Mouse (Mus musculus) intestine, embryonic 16.5 days (tissue): ENCODE results near the gene Thrap3. TPM values are rescaled to one million over a fixed set of nuclear protein-coding genes. Genes with fewer than 3 reads are reported as not detected.
"Not testable (repeated sequence)": the region's sequence is repeated elsewhere in the genome, so short reads cannot be mapped to it uniquely, and the experiment has no call there.

ENCODE experiments used
- ATAC-seq: fragments of 200-750 bp; cut with Nextera tagmentation; 2 replicates; pipeline ENCODE4 v1.8.0; 2017; ENCODE audit warnings: moderate TSS enrichment, moderate library complexity
- H3K27ac ChIP-seq: fragments of 300-500 bp; sonication (generic); 2 replicates; pipeline ENCODE4 v1.5.1; 2014; ENCODE audit warnings: mild to moderate bottlenecking, low read length
- H3K27me3 ChIP-seq: fragments of 300-500 bp; sonication (generic); replicated peaks from 2 replicates; pipeline ENCODE4 v1.6.1; 2014; ENCODE audit warnings: low read length, control low read depth, mixed read lengths; ENCODE audit not compliant: control insufficient read depth, insufficient read depth
- H3K36me3 ChIP-seq: fragments of 300-500 bp; sonication (generic); 2 replicates; pipeline ENCODE4 v1.6.1; 2014; ENCODE audit warnings: low read length, control low read depth; ENCODE audit not compliant: control insufficient read depth, insufficient read depth
- H3K4me1 ChIP-seq: fragments of 300-500 bp; sonication (generic); 2 replicates; pipeline ENCODE4 v1.6.1; 2014; ENCODE audit warnings: low read length, control low read depth, mixed read lengths; ENCODE audit not compliant: control insufficient read depth, insufficient read depth
- H3K4me2 ChIP-seq: fragments of 300-500 bp; sonication (generic); 2 replicates; pipeline ENCODE4 v1.6.1; 2014; ENCODE audit warnings: low read depth, low read length, control low read depth
- H3K4me3 ChIP-seq: fragments of 300-500 bp; sonication (generic); 2 replicates; pipeline ENCODE4 v1.5.1; 2014; ENCODE audit warnings: mild to moderate bottlenecking, low read length
- H3K9ac ChIP-seq: fragments of 300-500 bp; sonication (generic); 2 replicates; pipeline ENCODE4 v1.6.1; 2014; ENCODE audit warnings: low read depth, low read length
- H3K9me3 ChIP-seq: fragments of 300-500 bp; sonication (generic); 2 replicates; pipeline ENCODE4 v1.6.1; 2016; ENCODE audit warnings: low read length, control low read depth; ENCODE audit not compliant: control insufficient read depth
- WGBS: fragments of 180-500 bp; shearing (Covaris S2); extraction: QIAGEN DNeasy Blood & Tissue Kit; methylation state at CpG from one replicate; pipeline ENCODE4 v1.1.7; 2014; 5-methylcytosine and 5-hydroxymethylcytosine counted together
- polyA plus RNA-seq: library from polyadenylated mRNA; unstranded; fragments of >200 nt; fragmentation: Nextera tagmentation; extraction: Ambion mirVana; gene quantifications from 2 replicates; pipeline ENCODE4 v1.2.1, GENCODE M21; 2015

Gene Thrap3
- polyA plus RNA-seq, 1 experiment from 2014 or later = 141 TPM

DNA sequence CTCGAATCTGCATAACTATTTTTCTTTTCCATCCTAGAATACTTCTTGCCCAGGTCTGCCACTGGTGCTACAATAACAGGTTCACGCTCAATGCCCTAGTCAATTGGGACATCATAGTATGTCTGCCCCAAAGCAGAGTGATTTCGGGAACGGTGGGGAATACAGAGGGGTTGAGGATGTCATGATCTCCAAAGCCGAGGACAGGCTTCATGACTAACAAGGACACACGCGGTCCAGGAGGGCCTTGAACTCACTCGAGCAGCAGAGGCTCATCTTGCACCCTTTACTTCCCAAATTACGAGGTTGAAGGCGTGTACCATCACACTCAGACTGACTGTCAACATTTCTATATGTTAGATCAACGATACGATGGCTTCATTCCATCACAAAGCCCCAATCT lies 24.1 kb upstream of the Thrap3 start:
- 56% methylated on average over 12 of the region's 12 CpGs for WGBS
- no peak overlapping the region for H3K27ac ChIP-seq
- H3K9me3 ChIP-seq = no peaks in the 10 kb centered on the region
- no peak overlapping the region for H3K9ac ChIP-seq
- H3K4me1 ChIP-seq = no peaks in the 10 kb centered on the region
- 0 out of 2 replicates have a peak, but pooled peaks cover 2% of the 10 kb centered on the region for H3K27me3 ChIP-seq
- peak; percentile 18 for ATAC-seq
- H3K4me2 ChIP-seq = no peak overlapping the region
- 0 out of 2 replicates have a peak, but pooled peaks cover 5% of the 10 kb centered on the region for H3K36me3 ChIP-seq
- no peak overlapping the region for H3K4me3 ChIP-seq

DNA sequence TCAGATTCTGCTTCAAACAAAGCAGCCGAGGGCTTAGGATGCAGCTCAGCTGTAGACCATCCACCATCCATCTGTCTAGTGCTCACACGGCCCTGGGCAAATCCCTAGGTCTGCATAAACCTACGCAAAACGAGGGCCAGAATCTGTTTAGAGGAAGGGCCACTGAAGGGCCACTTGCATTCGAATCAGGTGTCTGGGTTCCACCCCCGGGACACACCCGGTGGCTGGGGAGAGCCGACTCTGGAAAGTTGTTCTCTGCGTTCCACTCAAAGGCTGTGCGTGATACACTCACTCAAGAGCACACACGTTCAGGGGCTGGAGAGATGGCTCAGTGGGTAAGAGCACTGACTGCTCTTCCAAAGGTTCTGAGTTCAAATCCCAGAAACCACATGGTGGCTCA lies 20.1 kb upstream of the Thrap3 start:
- H3K4me3 ChIP-seq = no peak overlapping the region
- no peaks in the 10 kb centered on the region for H3K27me3 ChIP-seq
- H3K9ac ChIP-seq = no peak overlapping the region
- H3K27ac ChIP-seq = no peak overlapping the region
- WGBS = 83% methylated on average over 11 of the region's 11 CpGs
- H3K4me2 ChIP-seq = no peak overlapping the region
- H3K9me3 ChIP-seq = no peaks in the 10 kb centered on the region
- no peaks in the 10 kb centered on the region for H3K4me1 ChIP-seq
- no peak for ATAC-seq
- no peaks in the 10 kb centered on the region for H3K36me3 ChIP-seq

DNA sequence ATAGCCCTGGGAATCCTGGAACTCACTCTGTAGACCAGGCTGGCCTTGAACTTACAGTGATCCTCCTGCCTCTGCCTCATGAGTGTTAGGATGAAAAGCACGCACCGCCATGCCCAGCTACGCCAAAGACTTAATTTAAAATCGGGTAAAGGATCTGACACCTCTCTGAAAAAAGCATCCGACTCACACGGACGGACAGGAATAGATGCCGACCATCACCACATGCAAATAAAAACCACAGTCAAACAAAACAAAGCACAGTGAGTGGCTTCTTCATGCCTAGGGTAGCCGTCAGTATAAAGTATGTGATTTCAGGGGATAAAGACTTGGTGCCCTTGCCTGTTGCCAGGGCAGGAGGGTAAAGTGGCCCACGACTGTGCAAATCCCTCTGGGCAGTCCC lies 17.5 kb upstream of the Thrap3 start:
- no peak overlapping the region for H3K9ac ChIP-seq
- no peak overlapping the region for H3K27ac ChIP-seq
- no peak for ATAC-seq
- H3K4me2 ChIP-seq = no peak overlapping the region
- no peaks in the 10 kb centered on the region for H3K36me3 ChIP-seq
- no peak overlapping the region for H3K4me3 ChIP-seq
- 93% methylated on average over 10 of the region's 10 CpGs for WGBS
- H3K4me1 ChIP-seq = no peaks in the 10 kb centered on the region
- H3K9me3 ChIP-seq = no peaks in the 10 kb centered on the region
- no peaks in the 10 kb centered on the region for H3K27me3 ChIP-seq

DNA sequence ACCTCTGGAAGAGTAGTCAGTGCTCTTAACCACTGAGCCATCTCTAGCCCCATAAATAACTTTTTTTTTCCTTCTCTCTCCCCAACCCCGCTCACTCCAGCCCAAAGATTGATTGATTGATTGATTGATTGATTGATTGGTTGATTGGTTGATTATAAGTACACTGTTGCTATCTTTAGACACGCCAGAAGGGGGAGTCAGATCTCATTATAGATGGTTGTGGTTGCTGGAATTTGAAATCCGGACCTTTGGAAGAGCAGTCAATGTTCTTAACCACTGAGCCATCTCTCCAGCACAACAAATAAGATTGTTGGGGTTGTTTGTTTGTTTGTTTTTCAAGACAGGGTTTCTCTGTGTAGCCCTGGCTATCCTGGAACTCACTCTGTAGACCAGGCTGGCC lies 17.0 kb upstream of the Thrap3 start:
- H3K4me1 ChIP-seq, H3K27ac ChIP-seq, H3K4me3 ChIP-seq, H3K4me2 ChIP-seq, H3K36me3 ChIP-seq, H3K9me3 ChIP-seq, H3K9ac ChIP-seq, ATAC-seq, H3K27me3 ChIP-seq: not testable (repeated sequence)
- WGBS = 65% methylated on average over 3 of the region's 3 CpGs

DNA sequence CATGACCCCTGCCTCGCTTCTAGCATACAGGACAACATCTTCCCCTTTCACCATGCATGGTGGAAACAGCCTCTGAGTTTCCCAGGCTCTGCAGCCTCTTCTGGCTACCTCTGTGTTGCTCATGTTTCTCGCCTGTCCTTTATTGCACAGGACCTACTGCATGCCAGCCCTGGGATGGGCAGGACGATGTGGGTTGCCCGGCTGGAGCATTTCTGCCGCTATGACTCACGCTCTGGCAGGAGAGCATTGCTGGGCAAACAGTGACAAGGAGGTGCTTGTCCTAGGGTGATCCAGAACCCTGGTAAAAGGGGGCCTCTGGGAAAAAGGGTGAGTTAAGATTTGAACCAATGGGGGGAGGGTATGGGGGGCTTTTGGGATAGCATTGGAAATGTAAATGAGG lies 15.2 kb upstream of the Thrap3 start:
- Histone ChIP-seq H3K27me3 (no peaks in the 10 kb centered on the region), H3K4me3 (no peak overlapping the region), H3K27ac (no peak overlapping the region), H3K9ac (no peak overlapping the region), H3K4me2 (no peak overlapping the region), H3K36me3 (no peaks in the 10 kb centered on the region), H3K4me1 (no peaks in the 10 kb centered on the region), H3K9me3 (no peaks in the 10 kb centered on the region)
- 77% methylated on average over 6 of the region's 6 CpGs for WGBS
- ATAC-seq = no peak

DNA sequence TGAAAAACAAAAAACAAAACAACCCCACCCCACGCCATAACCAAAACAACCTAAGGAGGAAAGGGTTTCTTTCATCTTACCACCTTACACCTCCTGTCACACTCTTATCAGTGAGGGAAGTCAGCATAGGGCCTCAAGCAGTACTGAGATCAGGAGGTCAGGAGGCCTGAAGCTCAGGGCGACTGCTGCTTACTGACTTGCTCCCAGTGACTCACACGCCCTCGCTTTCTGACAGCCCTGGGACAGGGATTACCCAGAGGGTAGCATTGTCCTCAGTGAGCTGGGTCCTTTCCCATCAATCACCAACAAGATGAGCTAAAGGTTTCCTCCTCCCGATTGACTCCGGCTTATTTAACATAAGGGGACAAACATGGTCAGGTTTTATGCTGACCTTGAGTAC lies 4.5 kb upstream of the Thrap3 start:
- Histone ChIP-seq H3K9ac (no peak overlapping the region), H3K9me3 (no peaks in the 10 kb centered on the region), H3K27ac (no peak overlapping the region), H3K36me3 (no peaks in the 10 kb centered on the region), H3K4me3 (no peak overlapping the region), H3K27me3 (no peaks in the 10 kb centered on the region), H3K4me1 (peaks cover 8% of the 10 kb centered on the region), H3K4me2 (no peak overlapping the region)
- no peak for ATAC-seq
- 58% methylated on average over 6 of the region's 6 CpGs for WGBS

DNA sequence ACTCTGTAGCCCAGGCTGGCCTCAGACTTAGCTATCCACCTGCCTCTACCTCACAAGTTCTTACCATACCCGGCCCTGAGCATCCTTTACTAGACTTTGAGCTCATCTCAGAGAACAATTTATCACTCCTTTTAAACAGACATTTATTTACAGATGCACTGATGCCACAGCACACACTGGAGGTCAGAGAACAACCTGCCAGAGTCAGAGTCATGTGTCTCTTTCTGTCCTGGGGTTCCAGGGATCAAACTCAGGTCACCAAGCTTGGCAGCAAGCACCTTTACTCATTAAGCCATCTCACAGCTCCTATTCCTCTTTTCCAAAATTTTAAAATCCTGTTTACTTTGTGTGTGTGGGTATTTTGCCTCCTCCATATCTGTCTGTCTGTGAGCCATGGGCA lies 2.8 kb upstream of the Thrap3 start:
- Histone ChIP-seq H3K4me1 (peaks cover 14% of the 10 kb centered on the region), H3K9ac (no peak overlapping the region), H3K4me3 (no peak overlapping the region), H3K27me3 (no peaks in the 10 kb centered on the region), H3K36me3 (no peaks in the 10 kb centered on the region), H3K4me2 (no peak overlapping the region), H3K9me3 (no peaks in the 10 kb centered on the region), H3K27ac (no peak overlapping the region)
- ATAC-seq = no peak
- 74% methylated on average over 1 of the region's 1 CpGs for WGBS

DNA sequence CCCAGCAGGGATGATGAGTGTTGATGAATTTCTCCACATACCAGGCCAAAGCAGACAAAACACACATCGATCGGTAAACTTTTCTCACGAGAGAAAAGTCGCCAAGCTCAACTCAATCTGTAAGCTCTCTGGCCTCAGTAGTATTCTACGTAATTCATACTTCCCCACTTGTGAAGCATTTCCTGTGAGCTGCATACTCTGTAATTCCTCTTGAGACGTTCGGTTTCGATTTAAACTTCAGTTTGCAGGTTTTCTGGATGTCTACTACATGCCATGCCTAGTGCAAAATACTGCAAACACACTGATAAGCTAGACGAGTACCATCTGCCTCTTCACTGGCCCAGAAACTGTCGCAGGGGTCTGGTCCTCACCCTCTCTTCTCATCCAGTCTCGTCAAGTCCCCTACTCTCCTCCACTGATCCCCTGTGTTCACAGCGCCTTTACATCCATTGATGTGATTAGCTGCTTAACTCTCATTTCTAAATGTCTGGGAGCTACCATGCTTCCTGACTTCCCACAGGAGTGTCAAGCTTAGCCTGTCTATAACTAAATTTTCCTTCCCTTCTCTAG lies 2.2 kb upstream of the Thrap3 start:
- no peak overlapping the region for H3K4me3 ChIP-seq
- 64% methylated on average over 12 of the region's 12 CpGs for WGBS
- ATAC-seq = no peak
- H3K36me3 ChIP-seq = no peaks in the 10 kb centered on the region
- H3K9ac ChIP-seq = no peak overlapping the region
- no peaks in the 10 kb centered on the region for H3K9me3 ChIP-seq
- H3K27me3 ChIP-seq = no peaks in the 10 kb centered on the region
- no peak overlapping the region for H3K4me2 ChIP-seq
- H3K27ac ChIP-seq = no peak overlapping the region
- H3K4me1 ChIP-seq = peaks cover 20% of the 10 kb centered on the region

DNA sequence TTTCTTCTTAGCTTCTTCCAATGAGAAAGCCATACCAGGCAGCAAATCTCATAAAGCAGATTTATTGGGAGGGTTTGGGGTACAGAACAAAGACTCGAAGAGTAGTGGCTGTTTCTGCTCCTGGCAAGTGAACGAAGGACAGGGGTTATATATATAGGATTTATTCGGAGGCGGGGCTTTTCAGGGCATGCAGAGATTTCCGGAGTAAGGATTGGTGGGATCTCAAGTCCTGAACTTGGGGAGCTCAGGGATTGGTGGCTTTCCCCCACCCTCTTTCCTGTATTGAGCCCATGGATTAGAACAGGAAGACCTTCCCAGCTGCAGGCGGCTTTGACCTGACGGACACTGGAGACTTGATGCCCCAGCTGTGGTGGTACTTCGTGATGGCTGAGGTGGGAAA lies 1.5 kb upstream of the Thrap3 start:
- 84% methylated on average over 8 of the region's 8 CpGs for WGBS
- H3K36me3 ChIP-seq = no peaks in the 10 kb centered on the region
- no peak overlapping the region for H3K4me2 ChIP-seq
- H3K4me1 ChIP-seq = peaks cover 25% of the 10 kb centered on the region
- no peaks in the 10 kb centered on the region for H3K27me3 ChIP-seq
- no peak for ATAC-seq
- no peak overlapping the region for H3K4me3 ChIP-seq
- no peak overlapping the region for H3K27ac ChIP-seq
- H3K9me3 ChIP-seq = no peaks in the 10 kb centered on the region
- H3K9ac ChIP-seq = no peak overlapping the region

DNA sequence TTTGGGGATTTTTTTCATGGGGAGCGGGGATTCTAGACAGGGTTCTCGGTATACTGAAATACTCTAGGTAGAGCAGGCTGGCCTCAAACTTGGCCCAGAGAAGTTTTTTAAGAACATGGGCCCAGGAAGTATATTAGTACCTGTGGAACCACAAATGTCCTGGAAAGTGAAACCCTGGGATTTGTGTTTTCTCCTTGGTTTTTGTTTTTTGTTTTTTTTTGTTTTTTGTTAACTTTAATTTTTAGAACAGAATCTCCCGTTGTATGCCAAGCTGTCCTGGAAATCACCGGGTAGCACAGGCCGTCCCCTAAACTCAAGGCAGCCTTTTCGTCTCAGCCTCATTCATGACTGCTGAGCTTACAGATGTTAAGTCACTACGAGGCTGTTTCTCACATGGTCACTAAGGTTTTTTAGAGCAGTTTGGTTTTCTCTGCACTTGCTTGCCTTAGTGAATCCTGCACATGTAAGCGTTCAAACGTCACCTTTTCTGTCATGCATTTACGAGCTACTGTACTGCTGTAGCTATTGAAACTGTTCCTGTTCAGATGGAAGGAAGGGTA lies 856 bp upstream of the Thrap3 start:
- Histone ChIP-seq H3K4me1 (peaks cover 28% of the 10 kb centered on the region), H3K4me2 (peak overlapping the region; percentile 75), H3K9me3 (no peaks in the 10 kb centered on the region), H3K9ac (peak overlapping the region; percentile 72), H3K27ac (peak overlapping the region; percentile 90), H3K27me3 (no peaks in the 10 kb centered on the region), H3K4me3 (peak overlapping the region; percentile 76), H3K36me3 (no peaks in the 10 kb centered on the region)
- ATAC-seq = no peak
- WGBS = 72% methylated on average over 10 of the region's 10 CpGs
